Mouse (Mus musculus): ENCODE data around the gene Ralgps2.

Gene Ralgps2

DNA sequence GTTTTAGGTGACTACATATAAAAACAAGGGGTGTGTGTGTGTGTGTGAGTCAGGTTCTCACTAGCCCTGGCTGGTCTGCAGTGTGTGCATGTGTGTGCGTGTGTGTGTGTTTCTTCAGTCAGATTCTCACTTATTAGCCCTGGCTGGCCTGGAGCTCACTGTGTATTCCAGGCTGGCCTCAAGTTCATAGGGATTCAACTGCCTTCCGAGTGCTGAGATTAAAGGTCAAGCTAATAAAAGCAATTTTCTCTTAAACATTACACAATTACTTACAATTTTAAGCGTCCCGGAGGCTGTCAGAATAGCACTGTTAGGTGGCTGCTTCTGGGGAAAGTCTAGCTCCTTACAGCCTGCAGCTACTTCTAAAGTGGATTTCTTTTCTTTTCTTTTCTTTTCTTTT, 101.2 kb downstream of the Ralgps2 start, which contains the start of gene Angptl1:
Gene Angptl1 (plus strand): TSS at position 386 of the 400 bp plus-strand sequence.
- DNase-seq (ENCODE audit: low read depth, low spot score): no peak

GRCm38 (mm10) chr1:156819236-156819635, 120.2 kb downstream of the Ralgps2 start:
- no peak for DNase-seq (ENCODE audit: low read depth, low spot score)

DNA sequence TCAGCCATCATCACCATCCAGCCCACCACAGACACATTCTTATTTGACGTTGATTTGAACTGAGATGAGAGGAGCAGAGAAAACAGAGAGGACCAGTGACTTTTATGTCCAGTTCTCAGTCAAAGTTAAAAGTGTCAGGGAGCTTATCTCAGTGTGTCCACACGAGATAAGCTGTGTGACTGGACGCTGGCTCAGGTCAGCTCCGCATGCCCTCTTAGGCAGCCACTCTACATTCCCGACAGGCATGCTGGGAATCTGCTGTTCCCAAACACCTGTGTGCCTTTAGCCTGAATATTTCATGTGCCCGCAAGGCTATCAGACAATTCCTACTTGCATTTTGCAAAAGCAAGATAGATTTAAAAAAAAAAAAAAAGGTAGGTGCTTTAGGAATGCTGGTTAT, 125.9 kb downstream of the Ralgps2 start:
- DNase-seq (ENCODE audit: low read depth, low spot score): no peak

DNA sequence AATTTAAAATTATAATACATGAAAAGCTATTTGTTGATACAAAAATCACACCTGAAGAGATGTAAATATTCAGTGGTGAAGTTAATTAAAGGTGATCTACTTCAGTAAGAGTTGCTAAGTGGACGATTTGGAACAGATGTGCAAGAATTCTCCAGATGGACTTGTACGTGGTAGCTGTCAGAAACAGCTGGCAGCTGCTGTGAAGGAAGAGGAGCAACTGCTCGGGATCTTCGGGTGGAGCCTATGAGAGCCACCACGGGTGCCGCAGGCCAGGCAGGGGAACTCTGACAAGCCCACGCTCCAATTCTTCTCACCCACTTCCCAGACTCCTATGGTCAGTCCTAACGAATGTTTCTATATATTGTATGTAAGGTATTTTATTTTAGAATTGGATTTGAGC, 126.7 kb downstream of the Ralgps2 start:
- DNase-seq (ENCODE audit: low read depth, low spot score): no peak

- DNase-seq (ENCODE audit: low read depth, low spot score): no peak
Measured at GRCm38 (mm10) chr1:156811928-156812327, 127.5 kb downstream of the Ralgps2 start.

- DNase-seq (ENCODE audit: low read depth, low spot score): no peak
Measured at GRCm38 (mm10) chr1:156808332-156808731, 131.1 kb downstream of the Ralgps2 start.

GRCm38 (mm10) chr1:156801276-156801675, 138.2 kb downstream of the Ralgps2 start:
- no peak for DNase-seq (ENCODE audit: low read depth, low spot score)

- no peak for DNase-seq (ENCODE audit: low read depth, low spot score)
Measured at GRCm38 (mm10) chr1:156796251-156796650, 143.2 kb downstream of the Ralgps2 start.

GRCm38 (mm10) chr1:156789844-156790490, 149.5 kb downstream of the Ralgps2 start:
- DNase-seq (ENCODE audit: low read depth, low spot score): no peak

DNA sequence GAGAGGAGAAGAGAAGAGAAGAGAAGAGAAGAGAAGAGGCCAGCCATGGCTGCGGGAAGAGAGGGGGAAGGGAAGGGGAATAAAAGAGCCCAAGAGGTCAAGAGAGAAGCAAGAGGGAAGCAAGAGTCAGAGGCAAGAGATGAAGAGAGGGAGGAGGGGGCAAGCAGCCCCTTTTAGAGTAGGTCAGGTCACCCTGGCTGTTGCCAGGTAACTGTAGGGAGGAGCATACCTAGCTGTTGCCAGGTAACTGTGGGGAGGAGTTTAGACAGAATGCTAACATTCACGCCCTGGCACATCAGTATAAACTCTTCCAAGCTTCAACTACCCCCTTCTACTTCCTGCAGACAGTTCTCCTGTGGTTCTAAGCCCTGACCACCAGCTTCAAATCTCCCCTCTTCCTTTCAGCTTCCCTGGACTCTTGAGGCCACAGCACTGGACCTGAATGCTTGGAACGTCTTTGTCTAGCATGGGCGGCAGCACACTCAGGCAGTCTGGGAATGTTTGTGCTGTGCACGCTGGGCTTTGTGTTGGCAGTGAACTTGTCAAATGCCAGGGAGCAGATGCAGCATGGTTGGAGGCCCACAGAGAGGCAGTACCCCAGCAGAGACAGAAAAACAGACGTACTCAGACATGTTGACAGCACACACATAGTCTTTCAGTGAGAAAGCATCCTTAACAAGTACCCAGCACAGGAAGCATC, 152.1 kb downstream of the Ralgps2 start:
- DNase-seq (ENCODE audit: low read depth, low spot score): no peak

DNA sequence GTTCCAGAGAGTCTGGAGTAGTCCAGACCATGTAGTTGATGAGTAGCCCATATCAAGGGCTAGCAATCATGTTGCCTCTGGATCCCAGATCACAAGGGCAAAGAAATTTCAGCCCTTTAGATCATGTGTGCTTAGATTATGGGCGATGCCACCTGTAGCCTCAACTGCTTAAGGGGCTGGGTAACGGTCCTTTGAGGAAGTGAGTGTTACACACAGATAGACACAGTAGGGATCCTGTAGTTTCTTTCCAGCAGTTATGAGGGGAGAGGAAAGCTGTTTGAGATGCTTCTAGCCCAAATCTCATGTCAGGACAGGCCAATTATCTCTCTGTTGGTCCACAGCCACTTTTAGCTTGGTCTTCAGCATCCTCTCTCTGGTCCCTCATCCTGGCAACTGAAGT, 153.4 kb downstream of the Ralgps2 start:
- no peak for DNase-seq (ENCODE audit: low read depth, low spot score)

DNA sequence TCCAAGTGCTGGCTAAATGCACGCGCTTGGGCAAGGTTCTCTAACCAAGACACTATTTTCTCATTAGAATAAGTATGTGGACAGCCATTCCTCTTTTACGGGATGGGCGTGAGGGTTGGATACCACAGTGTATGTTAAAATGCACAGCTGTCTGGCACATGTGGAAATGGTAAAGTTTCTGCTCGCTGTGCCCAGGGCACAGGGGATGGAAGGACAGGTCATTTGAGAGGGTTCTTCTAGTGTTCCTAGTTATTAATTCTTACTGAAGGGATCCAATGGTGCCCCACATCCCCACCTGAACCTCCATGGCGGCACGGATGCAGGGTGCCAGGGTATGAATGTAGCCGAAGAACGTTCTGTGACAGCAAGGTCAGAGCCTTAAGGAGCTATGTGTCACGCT, 154.5 kb downstream of the Ralgps2 start:
- no peak for DNase-seq (ENCODE audit: low read depth, low spot score)

DNA sequence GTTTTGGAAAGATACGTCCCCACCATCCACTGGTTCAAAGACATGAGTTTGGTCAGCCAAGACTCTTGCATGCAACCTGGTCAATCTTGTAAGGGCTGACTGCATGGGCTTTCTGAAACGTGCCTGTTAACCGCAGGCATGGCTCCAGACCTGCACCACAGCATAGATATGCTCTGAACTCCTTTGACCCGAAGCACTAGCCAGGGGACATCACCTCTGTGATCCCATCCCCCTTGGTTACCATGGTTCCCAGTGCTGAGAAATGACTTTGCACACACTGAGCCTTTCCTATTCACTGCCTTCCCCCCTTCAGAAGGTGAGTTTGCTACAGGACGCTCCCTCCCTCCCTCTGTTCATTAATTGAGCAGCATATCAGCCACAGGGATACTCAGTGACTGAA, 155.3 kb downstream of the Ralgps2 start:
- no peak for DNase-seq (ENCODE audit: low read depth, low spot score)

DNA sequence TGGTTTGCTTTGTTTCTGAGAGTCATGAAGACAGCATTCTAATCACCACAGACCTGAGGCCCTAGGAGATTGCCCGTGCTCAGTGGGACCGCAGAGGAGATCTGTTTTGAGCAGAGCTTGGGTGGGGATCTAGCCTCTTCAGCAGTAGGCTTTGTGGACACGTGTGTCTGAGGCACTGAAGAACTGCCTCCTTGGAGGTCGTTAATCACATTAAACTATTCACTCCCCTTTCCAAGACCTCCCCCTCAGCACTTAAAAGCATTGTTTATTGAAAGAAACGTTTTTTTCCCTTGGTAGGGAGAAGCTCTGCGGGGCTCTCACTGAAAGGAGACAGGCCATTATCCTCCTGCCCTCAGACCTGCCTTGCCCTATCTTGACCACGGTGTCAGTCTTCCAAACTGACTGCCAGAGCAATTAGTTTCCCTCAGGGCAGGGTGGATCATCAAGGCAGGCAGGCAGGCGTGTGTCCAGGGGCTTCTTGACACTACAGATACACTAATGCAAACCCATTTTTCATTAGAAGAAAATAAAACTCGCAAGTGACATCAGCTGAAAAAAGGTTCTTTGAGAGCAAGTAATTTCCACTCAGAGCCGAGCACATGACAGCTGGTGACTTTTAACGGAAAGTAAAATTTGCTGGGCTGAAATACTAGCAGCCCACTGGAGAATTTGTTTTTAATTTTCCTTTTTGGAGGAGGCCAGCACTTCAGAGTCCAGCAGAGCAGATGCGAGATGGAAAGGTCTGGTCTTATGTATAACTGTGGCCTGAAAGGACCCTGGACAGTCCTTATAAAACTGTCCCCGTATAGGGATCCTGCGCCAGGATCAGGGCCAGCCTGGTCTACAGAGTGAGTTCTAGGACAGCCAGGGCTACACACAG, 157.2 kb downstream of the Ralgps2 start:
- no peak for DNase-seq (ENCODE audit: low read depth, low spot score)

GRCm38 (mm10) chr1:156781076-156781741, 158.2 kb downstream of the Ralgps2 start:
- DNase-seq (ENCODE audit: low read depth, low spot score): no peak

DNA sequence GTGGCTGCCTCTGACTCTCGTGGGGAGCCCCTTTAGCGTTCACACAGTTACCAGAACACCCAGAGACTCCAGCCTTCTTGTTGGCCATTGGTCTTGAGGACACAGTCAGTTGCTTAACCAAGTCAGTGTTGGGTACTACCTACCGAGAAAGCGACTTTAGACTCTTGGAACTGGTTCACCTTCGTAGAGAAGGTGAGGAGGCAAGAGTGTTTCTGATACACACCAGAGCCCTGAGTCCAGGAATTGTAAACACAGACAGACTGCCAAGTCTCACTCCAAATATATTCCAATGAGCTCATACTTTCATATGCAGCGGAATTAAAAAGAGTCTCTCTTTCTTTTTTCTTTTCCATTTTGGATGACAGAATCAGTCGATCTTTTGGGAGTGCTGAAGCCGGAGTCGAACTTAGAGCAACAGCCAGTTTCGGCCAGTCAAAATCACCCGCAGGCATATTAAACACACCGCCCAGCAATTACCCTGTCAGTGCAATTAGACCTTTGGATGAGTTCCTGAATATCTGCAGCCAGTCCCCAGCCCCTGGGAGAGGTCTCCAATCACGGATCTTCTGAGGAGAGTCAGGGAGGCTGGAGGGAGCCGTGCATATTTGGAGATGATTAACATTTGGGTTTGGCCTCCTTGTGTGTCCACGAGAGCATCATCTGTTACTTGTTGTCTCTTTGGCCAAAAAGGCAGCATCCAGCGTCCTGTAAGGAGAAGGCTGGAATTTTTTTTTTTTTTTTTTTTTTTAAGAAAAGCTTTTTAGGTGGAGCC, 159.0 kb downstream of the Ralgps2 start:
- no peak for DNase-seq (ENCODE audit: low read depth, low spot score)

DNA sequence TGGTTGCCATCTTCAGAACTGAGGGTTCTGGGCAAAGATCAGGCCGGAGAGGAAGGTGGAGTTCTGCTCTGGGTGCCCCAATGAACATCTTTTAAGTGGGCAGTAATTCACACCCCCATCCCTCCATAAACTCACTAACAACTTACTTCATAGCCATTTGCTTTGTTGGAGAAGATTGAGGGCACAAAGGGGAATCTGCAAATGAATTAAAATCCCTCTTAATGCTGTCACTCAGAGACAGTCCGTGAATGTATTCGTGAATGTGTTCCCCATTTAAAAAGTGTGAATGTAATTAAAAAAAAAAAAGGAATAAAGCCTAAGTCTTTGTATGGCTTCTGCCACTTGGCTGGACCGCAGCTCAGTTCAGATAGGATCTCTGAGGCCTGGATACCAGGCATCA, 159.8 kb downstream of the Ralgps2 start:
- DNase-seq (ENCODE audit: low read depth, low spot score): no peak

- no peak for DNase-seq (ENCODE audit: low read depth, low spot score)
Measured at GRCm38 (mm10) chr1:156778977-156779376, 160.4 kb downstream of the Ralgps2 start.

DNA sequence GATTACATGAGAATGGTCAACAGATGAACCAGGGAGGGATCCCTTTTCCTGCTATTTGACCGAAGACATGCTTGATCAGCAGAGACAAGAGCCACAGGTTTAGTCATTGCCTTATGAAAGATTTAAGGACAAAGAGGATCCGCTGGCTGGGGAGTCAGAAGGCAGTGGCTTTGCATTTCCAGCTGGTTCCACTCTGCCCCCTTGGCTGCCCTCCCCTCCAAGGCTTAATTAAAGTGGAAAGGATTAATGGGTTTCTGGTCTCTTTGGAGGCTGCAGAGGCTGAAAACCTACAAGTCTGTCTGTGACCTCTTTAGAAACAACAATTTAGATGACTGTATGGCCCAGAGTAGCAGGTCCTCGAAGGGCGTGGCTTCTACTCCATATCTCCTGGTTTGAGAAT, 161.5 kb downstream of the Ralgps2 start:
- no peak for DNase-seq (ENCODE audit: low read depth, low spot score)

DNA sequence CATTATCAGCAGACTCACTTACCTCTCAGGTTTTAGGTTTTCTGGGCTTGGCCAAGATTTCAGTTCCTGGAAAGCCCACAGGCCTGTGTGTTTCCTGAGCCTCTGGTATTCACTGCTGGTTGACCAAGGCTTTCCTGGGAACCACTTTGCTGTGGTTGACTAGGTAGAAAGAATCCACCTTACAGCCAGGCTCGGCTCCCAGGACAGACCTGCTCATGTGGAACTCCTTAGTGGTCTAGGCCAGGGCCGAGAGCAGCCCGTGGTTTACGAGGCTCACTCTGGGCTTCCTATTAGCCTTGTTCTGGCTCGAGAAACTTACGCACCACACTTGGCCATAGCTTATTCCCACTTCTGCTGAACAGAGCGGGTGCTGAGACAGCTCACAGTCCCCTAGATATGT, 163.4 kb downstream of the Ralgps2 start:
- DNase-seq (ENCODE audit: low read depth, low spot score): no peak

DNA sequence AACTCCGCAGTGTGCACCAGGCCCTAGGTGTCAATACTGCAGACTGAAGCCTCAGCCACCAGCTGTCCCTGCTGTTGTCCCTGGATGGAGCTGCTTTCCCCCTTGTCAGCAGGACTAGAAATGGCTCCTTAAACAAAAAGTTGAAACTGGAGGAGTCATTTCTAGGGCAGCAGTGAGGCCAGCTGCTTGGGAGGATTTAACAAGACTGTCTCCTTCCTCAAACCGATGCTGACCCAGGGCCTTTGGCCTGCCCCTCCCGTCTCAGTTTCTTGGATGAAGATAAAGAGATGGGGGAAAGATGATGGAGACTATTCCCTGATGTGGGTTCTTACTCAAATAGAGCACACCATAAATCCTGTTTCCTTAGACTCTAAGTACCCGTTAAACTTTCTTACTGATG, 164.2 kb downstream of the Ralgps2 start:
- DNase-seq (ENCODE audit: low read depth, low spot score): no peak
